Mouse (Mus musculus) naive thymus-derived CD4-positive, alpha-beta T cell, adult 5 months (primary cell): Measurements from ENCODE around the gene Ctse. TPM values are rescaled to one million over a fixed set of nuclear protein-coding genes. Genes with fewer than 3 reads are reported as not detected.

ENCODE experiments used
- polyA plus RNA-seq: library from polyadenylated mRNA; unstranded; fragments of 100-300 nt; shearing (Covaris generic); gene quantifications from one replicate; pipeline ENCODE4 v1.2.1, GENCODE M21; 2017

Gene Ctse
- polyA plus RNA-seq: 394 TPM

GRCm38 (mm10) chr1:131637791-131638540 is at the start of gene Ctse:
Ctse (plus strand) TSS chr1:131638306.

DNA sequence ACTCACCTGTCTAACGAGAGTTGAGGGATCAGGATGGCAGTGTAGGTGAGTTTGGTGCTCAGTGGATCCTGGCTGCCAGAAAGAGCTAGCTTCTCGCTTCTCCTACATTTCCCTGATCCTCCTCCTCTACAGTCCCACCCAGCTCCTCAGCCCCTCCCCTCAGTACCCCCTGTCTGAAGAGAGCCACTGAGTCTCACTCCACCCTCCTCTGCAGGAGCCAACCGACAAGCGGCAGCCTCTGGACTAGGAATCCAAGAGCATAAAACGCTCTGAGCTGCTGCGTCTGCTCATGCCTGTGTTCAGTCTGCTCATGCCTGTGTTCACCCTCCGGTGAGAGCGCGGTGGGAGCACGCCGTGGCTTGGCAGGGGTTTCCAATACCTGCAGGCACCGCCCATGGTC is 39.2 kb upstream of the Ctse start, which contains the start of gene Avpr1b:
Gene Avpr1b (plus strand): TSS at position 335 of the 400 bp plus-strand sequence.

GRCm38 (mm10) chr1:131688475-131688874 is 50.4 kb downstream of the Ctse start, which contains the start of gene Rab7b:
Rab7b (plus strand) TSS chr1:131688695.

Other genes with a start within 250 kb of the Ctse start
- 59.9 TPM for gene Srgap2, start 111.0 kb upstream of the Ctse start, polyA plus RNA-seq
- gene Fam72a, start 110.4 kb upstream of the Ctse start, polyA plus RNA-seq: 1.2 TPM
- gene Avpr1b, start 39.1 kb upstream of the Ctse start, polyA plus RNA-seq: not detected
- 0.81 TPM for gene Rab7b, start 50.4 kb downstream of the Ctse start, polyA plus RNA-seq
- gene Slc26a9, start 105.7 kb downstream of the Ctse start, polyA plus RNA-seq: not detected
- gene Pm20d1, start 159.1 kb downstream of the Ctse start, polyA plus RNA-seq: 0.05 TPM
- 27.5 TPM for gene Slc41a1, start 189.2 kb downstream of the Ctse start, polyA plus RNA-seq
- 19.5 TPM for gene Rab29, start 228.9 kb downstream of the Ctse start, polyA plus RNA-seq